Mouse (Mus musculus) ovary, postnatal 10 days (tissue): ENCODE data around the gene Ttc4.

Source experiments
- DNase-seq: peaks from one replicate; pipeline ENCODE4 v3.0.0; 2022; ENCODE audit warnings: low spot score

The Ttc4 gene

GRCm38 (mm10) chr4:106614180-106614797 is 64.5 kb downstream of the Ttc4 start:
- DNase-seq: peak; percentile 63

- DNase-seq: no peak
Observed at GRCm38 (mm10) chr4:106613560-106613959, 65.2 kb downstream of the Ttc4 start.

GRCm38 (mm10) chr4:106613105-106613504 is 65.6 kb downstream of the Ttc4 start:
- DNase-seq: no peak
